Mouse (Mus musculus) lung, postnatal 14 days (tissue): ENCODE results near the gene Ptges3.
"Not testable (repeated sequence)": the region's sequence is repeated elsewhere in the genome, so short reads cannot be mapped to it uniquely, and the experiment has no call there.

Experiments
- DNase-seq: peaks from one replicate; pipeline ENCODE4 v3.0.0; 2021

Ptges3 gene

DNA sequence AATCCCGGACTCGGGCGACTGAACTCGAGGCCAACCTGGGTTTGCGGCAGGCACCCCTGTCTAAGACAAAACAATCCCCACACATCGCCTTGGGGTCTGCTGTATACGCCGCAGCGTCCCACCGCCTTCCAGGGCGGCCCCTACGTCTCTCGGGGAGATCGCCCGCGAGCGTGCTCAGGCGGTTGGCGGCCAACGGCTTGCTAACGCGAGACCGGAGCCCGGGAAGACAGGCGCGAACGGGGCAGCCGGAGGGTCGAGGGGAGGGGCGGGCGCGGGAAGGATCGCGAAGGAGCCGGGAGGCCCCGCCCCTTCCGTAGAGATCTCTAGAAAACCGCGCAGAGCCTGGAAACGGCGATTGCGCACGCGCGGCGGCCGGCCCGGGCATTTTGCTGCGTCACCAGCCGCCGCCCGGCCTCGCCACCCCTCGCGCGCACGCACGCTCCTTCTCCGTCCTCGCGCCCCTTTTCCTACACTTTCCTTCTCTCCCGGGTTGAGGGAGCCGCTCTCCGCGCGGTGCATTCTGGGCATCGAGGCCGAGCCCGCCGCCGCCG, at the start of gene Ptges3:
Ptges3 (plus strand) TSS at position 354 of the 551 bp plus-strand sequence.
- DNase-seq, result peak; percentile 98

GRCm38 (mm10) chr10:128009735-128010134, 49.0 kb upstream of the Ptges3 start:
- DNase-seq, result no peak

GRCm38 (mm10) chr10:128015068-128015934, 43.5 kb upstream of the Ptges3 start, which contains the start of gene Prim1:
Prim1 (plus strand) TSS chr10:128015168.
- peak; percentile 74 for DNase-seq

- no peak for DNase-seq
These were observed 36.6 kb upstream of the Ptges3 start for GRCm38 (mm10) chr10:128022196-128022595.

GRCm38 (mm10) chr10:128023496-128023895, 35.3 kb upstream of the Ptges3 start:
- no peak for DNase-seq

DNA sequence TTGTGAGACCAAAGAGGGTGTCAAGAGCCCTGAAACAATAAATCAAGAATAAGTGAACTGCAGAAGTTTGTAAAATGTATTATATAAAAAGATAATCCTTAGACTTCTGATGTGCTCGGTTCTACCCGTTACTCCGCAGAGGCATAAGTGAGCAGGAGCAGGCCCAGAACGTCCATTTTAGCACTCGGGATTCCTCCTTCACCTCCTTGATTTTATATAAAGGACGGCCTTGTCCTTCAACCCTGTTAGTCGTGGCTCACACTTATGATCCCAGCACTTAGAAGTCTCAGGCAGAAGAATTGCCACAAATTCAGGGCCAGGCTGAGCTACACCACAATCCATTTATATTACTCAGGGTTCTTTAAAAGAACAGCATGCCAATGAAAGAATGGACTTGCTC, 28.8 kb upstream of the Ptges3 start:
- DNase-seq, result no peak

GRCm38 (mm10) chr10:128030860-128031259, 27.9 kb upstream of the Ptges3 start:
- no peak for DNase-seq

DNA sequence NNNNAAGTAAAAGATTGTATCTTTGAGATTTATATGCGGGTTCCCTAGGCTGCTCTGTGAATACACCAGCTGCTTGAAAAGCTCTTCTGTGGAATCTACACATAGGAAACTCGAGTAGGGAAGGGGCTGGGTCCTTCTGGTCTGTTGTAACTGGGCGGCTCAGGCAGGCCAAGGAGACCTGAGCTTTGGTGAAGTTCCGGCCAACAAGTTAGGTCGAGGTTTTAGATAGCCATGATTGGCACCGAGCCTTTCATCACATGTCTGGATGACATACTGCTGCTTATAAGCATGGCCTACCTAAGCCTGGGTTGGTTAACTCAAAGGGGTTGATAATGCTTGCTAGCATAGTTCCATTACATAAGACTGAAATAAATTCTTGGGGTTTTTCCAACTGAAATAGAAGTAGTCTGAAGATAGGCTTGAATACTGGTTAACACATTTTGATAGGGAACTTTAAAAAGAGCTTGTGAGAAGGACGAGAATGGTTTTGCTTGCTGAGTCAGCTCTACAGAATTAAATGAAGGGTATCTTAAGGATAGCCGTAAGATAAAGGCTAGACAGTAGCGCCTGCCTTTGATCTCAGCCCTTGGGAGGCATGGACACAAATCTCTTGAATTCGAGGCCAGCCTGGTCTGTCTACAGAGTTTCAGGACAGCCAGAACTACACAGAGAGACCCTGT, 21.9 kb upstream of the Ptges3 start:
- peak; percentile 43 for DNase-seq

- no peak for DNase-seq
These were observed 20.8 kb upstream of the Ptges3 start for GRCm38 (mm10) chr10:128037921-128038320.

GRCm38 (mm10) chr10:128039167-128039566, 19.6 kb upstream of the Ptges3 start:
- no peak for DNase-seq

- no peak for DNase-seq
These were observed 18.9 kb upstream of the Ptges3 start for GRCm38 (mm10) chr10:128039858-128040257.

DNA sequence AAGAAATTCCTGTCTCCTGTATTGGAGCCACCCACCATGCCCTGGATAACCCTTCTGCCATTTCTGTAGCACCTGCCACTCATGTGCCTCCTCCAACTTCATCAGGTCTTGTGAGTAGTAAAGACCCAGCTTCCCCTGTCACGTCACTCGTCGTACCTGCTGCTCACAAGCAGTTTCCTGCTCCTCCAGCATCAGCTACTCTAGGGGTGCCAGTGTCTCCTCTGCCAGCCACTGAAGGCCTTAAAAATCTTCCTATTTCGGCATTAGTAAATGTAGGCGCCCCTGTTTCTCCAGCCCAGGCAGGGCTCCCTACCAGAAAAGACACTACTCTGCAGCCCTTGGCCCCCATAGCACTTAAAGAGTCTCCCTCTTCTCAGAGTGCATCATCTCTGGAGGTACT, 18.5 kb upstream of the Ptges3 start:
- DNase-seq, result no peak

DNA sequence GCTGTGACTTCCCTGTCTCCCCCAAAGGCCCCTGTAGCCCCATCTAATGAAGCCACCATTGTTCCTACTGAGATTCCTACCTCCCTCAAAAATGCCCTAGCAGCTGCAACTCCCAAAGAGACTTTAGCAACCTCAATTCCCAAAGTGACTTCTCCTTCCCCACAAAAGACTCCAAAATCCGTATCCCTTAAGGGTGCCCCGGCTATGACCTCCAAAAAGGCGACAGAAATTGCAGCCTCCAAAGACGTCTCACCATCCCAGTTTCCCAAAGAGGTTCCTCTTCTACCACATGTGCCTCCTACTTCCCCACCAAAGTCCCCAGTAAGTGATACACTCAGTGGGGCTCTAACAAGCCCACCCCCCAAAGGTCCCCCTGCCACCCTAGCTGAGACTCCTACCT, 17.1 kb upstream of the Ptges3 start:
- DNase-seq, result no peak

DNA sequence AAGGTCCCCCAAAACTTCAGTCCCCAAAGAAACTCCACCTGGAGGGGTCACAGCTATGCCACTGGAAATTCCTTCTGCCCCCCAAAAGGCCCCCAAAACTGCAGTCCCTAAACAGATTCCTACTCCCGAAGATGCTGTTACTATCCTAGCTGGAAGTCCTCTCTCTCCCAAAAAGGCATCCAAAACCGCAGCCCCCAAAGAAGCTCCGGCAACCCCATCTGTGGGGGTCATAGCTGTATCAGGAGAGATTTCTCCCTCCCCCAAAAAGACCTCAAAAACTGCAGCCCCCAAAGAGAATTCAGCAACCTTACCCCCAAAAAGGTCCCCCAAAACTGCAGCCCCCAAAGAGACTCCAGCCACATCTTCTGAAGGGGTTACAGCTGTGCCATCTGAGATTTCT, 16.3 kb upstream of the Ptges3 start:
- DNase-seq, result no peak

DNA sequence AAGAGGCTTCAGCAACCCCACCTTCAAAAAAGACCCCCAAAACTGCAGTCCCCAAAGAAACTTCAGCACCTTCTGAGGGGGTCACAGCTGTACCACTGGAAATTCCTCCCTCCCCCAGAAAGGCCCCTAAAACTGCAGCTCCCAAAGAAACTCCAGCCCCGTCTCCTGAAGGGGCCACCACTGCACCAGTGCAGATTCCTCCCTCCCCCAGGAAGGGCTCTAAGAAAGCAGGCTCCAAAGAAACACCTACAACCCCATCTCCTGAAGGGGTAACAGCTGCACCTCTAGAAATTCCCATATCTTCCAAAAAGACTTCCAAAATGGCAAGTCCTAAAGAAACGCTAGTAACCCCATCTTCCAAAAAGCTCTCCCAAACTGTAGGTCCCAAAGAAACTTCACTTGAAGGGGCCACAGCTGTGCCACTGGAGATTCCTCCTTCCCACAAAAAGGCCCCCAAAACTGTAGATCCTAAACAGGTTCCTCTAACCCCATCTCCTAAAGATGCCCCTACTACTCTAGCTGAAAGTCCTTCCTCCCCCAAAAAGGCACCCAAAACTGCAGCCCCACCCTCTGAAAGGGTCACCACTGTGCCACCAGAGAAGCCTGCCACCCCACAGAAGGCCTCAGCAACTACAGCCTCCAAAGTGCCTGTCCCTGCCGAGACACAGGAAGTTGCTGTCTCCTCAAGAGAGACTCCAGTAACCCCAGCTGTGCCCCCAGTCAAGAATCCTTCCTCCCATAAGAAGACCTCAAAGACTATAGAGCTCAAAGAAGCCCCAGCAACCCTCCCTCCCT, 15.5 kb upstream of the Ptges3 start:
- DNase-seq, result no peak

DNA sequence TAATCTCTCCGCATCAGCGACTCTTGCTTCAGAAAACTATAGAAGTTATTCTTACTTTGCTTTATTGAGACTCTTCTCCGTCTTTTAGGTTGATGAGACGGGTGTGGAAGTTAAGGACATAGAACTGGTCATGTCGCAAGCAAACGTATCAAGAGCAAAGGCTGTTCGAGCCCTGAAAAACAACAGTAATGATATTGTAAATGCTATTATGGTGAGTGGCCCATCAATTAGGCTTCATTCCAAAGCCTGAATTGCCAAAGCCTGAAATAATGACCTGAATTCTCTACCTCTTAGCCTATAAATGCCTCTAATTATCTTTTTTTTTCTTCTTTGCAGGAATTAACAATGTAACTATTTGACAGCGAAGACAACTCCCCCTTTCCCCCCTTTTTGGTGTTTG, 10.6 kb upstream of the Ptges3 start:
- DNase-seq, result no peak

GRCm38 (mm10) chr10:128049741-128050140, 9.0 kb upstream of the Ptges3 start:
- no peak for DNase-seq

GRCm38 (mm10) chr10:128050355-128050754, 8.4 kb upstream of the Ptges3 start:
- DNase-seq, result no peak

DNA sequence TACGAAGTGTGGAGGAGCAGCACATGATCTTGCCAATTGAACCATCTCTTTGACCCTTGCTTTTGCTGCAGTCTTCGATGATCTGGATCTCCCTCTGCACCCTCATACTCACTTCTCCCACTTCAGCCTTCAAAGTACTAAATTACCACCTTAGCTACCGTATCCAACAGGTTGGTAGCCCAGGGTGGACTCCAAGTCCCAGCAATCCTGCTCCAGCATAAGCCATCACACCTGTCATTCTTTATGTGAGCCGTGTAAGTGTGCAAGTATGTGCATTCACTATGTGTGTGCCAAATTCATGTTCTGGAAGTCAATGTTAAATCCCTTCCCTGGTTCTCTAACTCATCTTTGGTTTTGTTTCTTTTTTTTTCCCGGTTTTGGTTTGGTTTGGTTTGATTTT, 7.2 kb upstream of the Ptges3 start:
- no peak for DNase-seq

- DNase-seq, result not testable (repeated sequence)
These were observed 6.6 kb upstream of the Ptges3 start for GRCm38 (mm10) chr10:128052136-128052535.

GRCm38 (mm10) chr10:128053001-128053400, 5.8 kb upstream of the Ptges3 start:
- no peak for DNase-seq

- no peak for DNase-seq
These were observed 570 bp upstream of the Ptges3 start for GRCm38 (mm10) chr10:128058184-128058583.
